Mouse (Mus musculus): ENCODE measurements at regions not wholly inside any gene's neighbourhood (a gene's known extent, or its start where the extent isn't known, plus 50 kb on each side); places are given as distances from the start of the nearest gene placed in this dataset.

- Histone ChIP-seq H3K36me3 (ENCODE audit: insufficient read depth, low read length) (no peaks in the 10 kb centered on the region), H3K4me1 (replicated peaks; ENCODE audit: low read depth, low read length) (peaks cover 18% of the 10 kb centered on the region), H3K4me3 (replicated peaks; ENCODE audit: low read length) (no peak overlapping the region), H3K9me3 (ENCODE audit: low read length) (peaks cover 21% of the 10 kb centered on the region), H3K27me3 (ENCODE audit: insufficient read depth, low read length) (peaks cover 4% of the 10 kb centered on the region)
- no peak for TF ChIP-seq POU5F1 (IDR thresholded peaks at IDR 0.05; ENCODE audit: borderline replicate concordance, low read length)
- TF ChIP-seq NANOG (IDR thresholded peaks at IDR 0.05; ENCODE audit: borderline replicate concordance, low read length): no peak
Measured at GRCm38 (mm10) chr5:111671762-111672161, 62.0 kb upstream of the Gm26897 start.

GRCm38 (mm10) chr5:111674976-111675672 lies 58.6 kb upstream of the Gm26897 start:
- H3K9me3 ChIP-seq (ENCODE audit: low read length): no peaks in the 10 kb centered on the region; the same call in 1 of the 2 replicates
- H3K4me3 ChIP-seq (replicated peaks; ENCODE audit: low read length): no peak overlapping the region
- H3K4me1 ChIP-seq (replicated peaks; ENCODE audit: low read depth, low read length): peaks cover 34% of the 10 kb centered on the region
- H3K27me3 ChIP-seq (ENCODE audit: insufficient read depth, low read length): peaks cover 4% of the 10 kb centered on the region; the same call in 1 of the 2 replicates
- H3K36me3 ChIP-seq (ENCODE audit: insufficient read depth, low read length): no peaks in the 10 kb centered on the region
- TF ChIP-seq CTCF (conservative IDR thresholded peaks at IDR 0.05; ENCODE audit: low read length) (no peak), NANOG (IDR thresholded peaks at IDR 0.05; ENCODE audit: borderline replicate concordance, low read length) (no peak), POU5F1 (IDR thresholded peaks at IDR 0.05; ENCODE audit: borderline replicate concordance, low read length) (no peak)

- no peaks in the 10 kb centered on the region for H3K9me3 ChIP-seq (ENCODE audit: low read length)
- H3K4me1 ChIP-seq (replicated peaks; ENCODE audit: low read depth, low read length): peaks cover 34% of the 10 kb centered on the region
- H3K4me3 ChIP-seq (replicated peaks; ENCODE audit: low read length): no peak overlapping the region
- H3K36me3 ChIP-seq (ENCODE audit: insufficient read depth, low read length): no peaks in the 10 kb centered on the region
- peak; percentile 22 for TF ChIP-seq CTCF (conservative IDR thresholded peaks at IDR 0.05; ENCODE audit: low read length)
- TF ChIP-seq NANOG (IDR thresholded peaks at IDR 0.05; ENCODE audit: borderline replicate concordance, low read length): no peak
- peaks cover 4% of the 10 kb centered on the region; the same call in 1 of the 2 replicates for H3K27me3 ChIP-seq (ENCODE audit: insufficient read depth, low read length)
Measured at GRCm38 (mm10) chr5:111675673-111676261, 58.0 kb upstream of the Gm26897 start.

GRCm38 (mm10) chr5:111677847-111678311 lies 55.8 kb upstream of the Gm26897 start:
- Histone ChIP-seq H3K27me3 (ENCODE audit: insufficient read depth, low read length) (peaks cover 4% of the 10 kb centered on the region; the same call in 1 of the 2 replicates), H3K4me3 (replicated peaks; ENCODE audit: low read length) (no peak overlapping the region), H3K36me3 (ENCODE audit: insufficient read depth, low read length) (no peaks in the 10 kb centered on the region), H3K9me3 (ENCODE audit: low read length) (no peaks in the 10 kb centered on the region), H3K4me1 (replicated peaks; ENCODE audit: low read depth, low read length) (peaks cover 31% of the 10 kb centered on the region)
- TF ChIP-seq NANOG (IDR thresholded peaks at IDR 0.05; ENCODE audit: borderline replicate concordance, low read length) (no peak), POU5F1 (IDR thresholded peaks at IDR 0.05; ENCODE audit: borderline replicate concordance, low read length) (no peak)

GRCm38 (mm10) chr5:111678496-111678895 lies 55.2 kb upstream of the Gm26897 start:
- H3K4me3 ChIP-seq (replicated peaks; ENCODE audit: low read length): no peak overlapping the region
- peaks cover 9% of the 10 kb centered on the region; the same call in 1 of the 2 replicates for H3K27me3 ChIP-seq (ENCODE audit: insufficient read depth, low read length)
- peaks cover 28% of the 10 kb centered on the region for H3K4me1 ChIP-seq (replicated peaks; ENCODE audit: low read depth, low read length)
- no peaks in the 10 kb centered on the region for H3K36me3 ChIP-seq (ENCODE audit: insufficient read depth, low read length)
- TF ChIP-seq NANOG (IDR thresholded peaks at IDR 0.05; ENCODE audit: borderline replicate concordance, low read length): no peak
- no peak for TF ChIP-seq CTCF (conservative IDR thresholded peaks at IDR 0.05; ENCODE audit: low read length)
- no peak for TF ChIP-seq POU5F1 (IDR thresholded peaks at IDR 0.05; ENCODE audit: borderline replicate concordance, low read length)
- no peaks in the 10 kb centered on the region for H3K9me3 ChIP-seq (ENCODE audit: low read length)

- Histone ChIP-seq H3K4me3 (replicated peaks; ENCODE audit: low read length) (no peak overlapping the region), H3K27me3 (ENCODE audit: insufficient read depth, low read length) (peaks cover 18% of the 10 kb centered on the region; the same call in 1 of the 2 replicates), H3K9me3 (ENCODE audit: low read length) (no peaks in the 10 kb centered on the region), H3K4me1 (replicated peaks; ENCODE audit: low read depth, low read length) (peaks cover 28% of the 10 kb centered on the region), H3K36me3 (ENCODE audit: insufficient read depth, low read length) (no peaks in the 10 kb centered on the region)
- no peak for TF ChIP-seq NANOG (IDR thresholded peaks at IDR 0.05; ENCODE audit: borderline replicate concordance, low read length)
- no peak for TF ChIP-seq CTCF (conservative IDR thresholded peaks at IDR 0.05; ENCODE audit: low read length)
- no peak for TF ChIP-seq POU5F1 (IDR thresholded peaks at IDR 0.05; ENCODE audit: borderline replicate concordance, low read length)
Measured at GRCm38 (mm10) chr5:111681362-111682028, 52.2 kb upstream of the Gm26897 start.

- H3K4me1 ChIP-seq (replicated peaks; ENCODE audit: low read depth, low read length): peaks cover 20% of the 10 kb centered on the region
- H3K9me3 ChIP-seq (ENCODE audit: low read length): no peaks in the 10 kb centered on the region
- H3K36me3 ChIP-seq (ENCODE audit: insufficient read depth, low read length): no peaks in the 10 kb centered on the region
- H3K4me3 ChIP-seq (replicated peaks; ENCODE audit: low read length): no peak overlapping the region
- peaks cover 18% of the 10 kb centered on the region; the same call in 1 of the 2 replicates for H3K27me3 ChIP-seq (ENCODE audit: insufficient read depth, low read length)
- TF ChIP-seq CTCF (conservative IDR thresholded peaks at IDR 0.05; ENCODE audit: low read length) (0 out of 2 replicates have a peak, but pooled peaks have one; percentile 12), POU5F1 (IDR thresholded peaks at IDR 0.05; ENCODE audit: borderline replicate concordance, low read length) (no peak), NANOG (IDR thresholded peaks at IDR 0.05; ENCODE audit: borderline replicate concordance, low read length) (no peak)
Measured at GRCm38 (mm10) chr5:111682899-111683298, 50.8 kb upstream of the Gm26897 start.
